Mouse (Mus musculus) midbrain, embryonic 14.5 days (tissue): ENCODE measurements around the gene Cdca4. TPM values are rescaled to one million over a fixed set of nuclear protein-coding genes. Genes with fewer than 3 reads are reported as not detected.

Experiments used
- ATAC-seq: fragments of 200-750 bp; cut with Nextera tagmentation; 2 replicates; pipeline ENCODE4 v1.8.0; 2017; ENCODE audit warnings: moderate number of reproducible peaks, moderate library complexity; ENCODE audit not compliant: low FRiP score, low TSS enrichment
- DNase-seq: peaks from one replicate; pipeline ENCODE4 v3.0.0-alpha.2; 2015
- H3K27ac ChIP-seq: fragments of 300-500 bp; sonication (generic); replicated peaks from 2 replicates; pipeline ENCODE4 v1.5.1; 2014; ENCODE audit warnings: mild to moderate bottlenecking, low read depth, low read length, moderate library complexity
- H3K27me3 ChIP-seq: fragments of 300-500 bp; sonication (generic); 2 replicates; pipeline ENCODE4 v1.6.1; 2014; ENCODE audit warnings: low read length, control low read depth, mixed read lengths; ENCODE audit not compliant: control insufficient read depth, insufficient read depth
- H3K36me3 ChIP-seq: fragments of 300-500 bp; sonication (generic); 2 replicates; pipeline ENCODE4 v1.6.1; 2014; ENCODE audit warnings: low read length, control low read depth; ENCODE audit not compliant: control insufficient read depth, insufficient read depth
- H3K4me1 ChIP-seq: fragments of 300-500 bp; sonication (generic); 2 replicates; pipeline ENCODE4 v1.6.1; 2014; ENCODE audit warnings: mild to moderate bottlenecking, antibody characterized with exemption, low read length, control low read depth; ENCODE audit not compliant: control insufficient read depth, insufficient read depth
- H3K4me2 ChIP-seq: fragments of 300-500 bp; sonication (generic); 2 replicates; pipeline ENCODE4 v1.6.1; 2014; ENCODE audit warnings: mild to moderate bottlenecking, low read length, moderate library complexity
- H3K4me3 ChIP-seq: fragments of 300-500 bp; sonication (generic); replicated peaks from 2 replicates; pipeline ENCODE4 v1.5.1; 2014; ENCODE audit warnings: low read depth, low read length
- H3K9ac ChIP-seq: fragments of 300-500 bp; sonication (generic); replicated peaks from 2 replicates; pipeline ENCODE4 v1.6.1; 2014; ENCODE audit warnings: mild to moderate bottlenecking, low read length, moderate library complexity
- H3K9me3 ChIP-seq: fragments of 300-500 bp; sonication (generic); 2 replicates; pipeline ENCODE4 v1.6.1; 2016; ENCODE audit warnings: low read length, control low read depth, mixed read lengths; ENCODE audit not compliant: control insufficient read depth
- WGBS: fragments of 180-500 bp; shearing (Covaris S2); extraction: QIAGEN DNeasy Blood & Tissue Kit; methylation state at CpG from one replicate; pipeline ENCODE4 v1.1.7; 2014; 5-methylcytosine and 5-hydroxymethylcytosine counted together
- polyA plus RNA-seq: library from polyadenylated mRNA; unstranded; fragments of >200 nt; fragmentation: Nextera tagmentation; extraction: Ambion mirVana; gene quantifications from 2 replicates; pipeline ENCODE4 v1.2.1, GENCODE M21; 2014

The Cdca4 gene
- polyA plus RNA-seq, 1 experiment from 2014 or later = 60.8 TPM

GRCm38 (mm10) chr12:112835046-112835445 is 5.8 kb upstream of the Cdca4 start:
- DNase-seq = no peak
- ATAC-seq = no peak
- Histone ChIP-seq H3K9me3 (no peaks in the 10 kb centered on the region), H3K4me2 (no peak overlapping the region), H3K9ac (no peak overlapping the region), H3K4me3 (no peak overlapping the region), H3K27ac (no peak overlapping the region), H3K4me1 (peaks cover 10% of the 10 kb centered on the region), H3K36me3 (no peaks in the 10 kb centered on the region; the same call in 1 of the 2 replicates), H3K27me3 (no peaks in the 10 kb centered on the region)
- 79% methylated on average over 2 of the region's 2 CpGs for WGBS

- Histone ChIP-seq H3K9me3 (no peaks in the 10 kb centered on the region), H3K4me2 (no peak overlapping the region), H3K4me3 (no peak overlapping the region), H3K9ac (no peak overlapping the region), H3K4me1 (peaks cover 10% of the 10 kb centered on the region), H3K36me3 (no peaks in the 10 kb centered on the region; the same call in 1 of the 2 replicates), H3K27ac (no peak overlapping the region), H3K27me3 (no peaks in the 10 kb centered on the region)
- DNase-seq = no peak
- ATAC-seq = no peak
- 92% methylated on average over 6 of the region's 6 CpGs for WGBS
Measured at GRCm38 (mm10) chr12:112833527-112833926, 4.3 kb upstream of the Cdca4 start.

GRCm38 (mm10) chr12:112832411-112832810 is 3.2 kb upstream of the Cdca4 start:
- 93% methylated on average over 5 of the region's 5 CpGs for WGBS
- no peak overlapping the region for H3K27ac ChIP-seq
- no peak for ATAC-seq
- no peaks in the 10 kb centered on the region for H3K9me3 ChIP-seq
- H3K36me3 ChIP-seq = peaks cover 5% of the 10 kb centered on the region
- H3K27me3 ChIP-seq = no peaks in the 10 kb centered on the region
- no peak overlapping the region for H3K4me3 ChIP-seq
- peaks cover 20% of the 10 kb centered on the region for H3K4me1 ChIP-seq
- no peak overlapping the region for H3K9ac ChIP-seq
- no peak for DNase-seq
- no peak overlapping the region for H3K4me2 ChIP-seq

- no peak overlapping the region for H3K27ac ChIP-seq
- H3K9me3 ChIP-seq = no peaks in the 10 kb centered on the region
- DNase-seq (no peak), ATAC-seq (no peak)
- peaks cover 21% of the 10 kb centered on the region for H3K36me3 ChIP-seq
- peak overlapping the region; percentile 86 for H3K9ac ChIP-seq
- peak overlapping the region; percentile 96 for H3K4me3 ChIP-seq
- 94% methylated on average over 3 of the region's 3 CpGs for WGBS
- H3K4me2 ChIP-seq = peak overlapping the region; percentile 83
- H3K27me3 ChIP-seq = no peaks in the 10 kb centered on the region
- H3K4me1 ChIP-seq = peaks cover 31% of the 10 kb centered on the region
Measured at GRCm38 (mm10) chr12:112830570-112830969, 1.3 kb upstream of the Cdca4 start.

GRCm38 (mm10) chr12:112830141-112830540 is 918 bp upstream of the Cdca4 start:
- Histone ChIP-seq H3K4me3 (peak overlapping the region; percentile 96), H3K27me3 (no peaks in the 10 kb centered on the region), H3K4me2 (peak overlapping the region; percentile 83), H3K9me3 (no peaks in the 10 kb centered on the region), H3K27ac (peak overlapping the region; percentile 84), H3K9ac (peak overlapping the region; percentile 86), H3K4me1 (peaks cover 31% of the 10 kb centered on the region), H3K36me3 (peaks cover 24% of the 10 kb centered on the region)
- DNase-seq (no peak), ATAC-seq (no peak)
- WGBS = 20% methylated on average over 2 of the region's 2 CpGs

GRCm38 (mm10) chr12:112828501-112829243 is 551 bp downstream of the Cdca4 start:
- no peaks in the 10 kb centered on the region for H3K27me3 ChIP-seq
- H3K9ac ChIP-seq = peak overlapping the region; percentile 94
- peak overlapping the region; percentile 94 for H3K27ac ChIP-seq
- H3K4me3 ChIP-seq = peak overlapping the region; percentile 96
- under 1% methylated on average over 51 of the region's 51 CpGs for WGBS
- peaks cover 36% of the 10 kb centered on the region for H3K36me3 ChIP-seq
- ATAC-seq (peak; percentile 76), DNase-seq (no peak)
- H3K4me1 ChIP-seq = peaks cover 31% of the 10 kb centered on the region
- H3K9me3 ChIP-seq = no peaks in the 10 kb centered on the region
- H3K4me2 ChIP-seq = peak overlapping the region; percentile 92

GRCm38 (mm10) chr12:112825901-112826300 is 3.3 kb downstream of the Cdca4 start:
- Histone ChIP-seq H3K4me1 (peaks cover 28% of the 10 kb centered on the region), H3K9ac (peak overlapping the region; percentile 20; the same call in 1 of the 2 replicates), H3K27ac (no peak overlapping the region), H3K9me3 (no peaks in the 10 kb centered on the region), H3K4me3 (no peak overlapping the region), H3K27me3 (no peaks in the 10 kb centered on the region), H3K36me3 (peaks cover 51% of the 10 kb centered on the region), H3K4me2 (no peak overlapping the region)
- no peak for DNase-seq
- 91% methylated on average over 5 of the region's 5 CpGs for WGBS
- ATAC-seq = no peak

GRCm38 (mm10) chr12:112823221-112823620 is 6.0 kb downstream of the Cdca4 start:
- H3K27ac ChIP-seq = no peak overlapping the region
- peaks cover 19% of the 10 kb centered on the region for H3K4me1 ChIP-seq
- H3K36me3 ChIP-seq = peaks cover 77% of the 10 kb centered on the region

GRCm38 (mm10) chr12:112822676-112823075 is 6.5 kb downstream of the Cdca4 start:
- no peaks in the 10 kb centered on the region for H3K9me3 ChIP-seq
- no peak overlapping the region for H3K27ac ChIP-seq
- DNase-seq (no peak), ATAC-seq (no peak)
- no peak overlapping the region for H3K4me3 ChIP-seq
- no peaks in the 10 kb centered on the region for H3K27me3 ChIP-seq
- H3K9ac ChIP-seq = no peak overlapping the region
- H3K4me1 ChIP-seq = peaks cover 13% of the 10 kb centered on the region
- H3K36me3 ChIP-seq = peaks cover 80% of the 10 kb centered on the region
- 85% methylated on average over 2 of the region's 2 CpGs for WGBS
- no peak overlapping the region for H3K4me2 ChIP-seq

More at GRCm38 (mm10) chr12:112823221-112823620, 6.0 kb downstream of the Cdca4 start:
- H3K27me3 ChIP-seq = no peaks in the 10 kb centered on the region
- ATAC-seq (no peak), DNase-seq (no peak)
- H3K9me3 ChIP-seq = no peaks in the 10 kb centered on the region
- H3K9ac ChIP-seq = no peak overlapping the region
- 94% methylated on average over 4 of the region's 4 CpGs for WGBS
- H3K4me3 ChIP-seq = no peak overlapping the region
- no peak overlapping the region for H3K4me2 ChIP-seq
